Mouse (Mus musculus) 3134 (cell line): ENCODE measurements at regions not wholly inside any gene's neighbourhood (a gene's known extent, or its start where the extent isn't known, plus 50 kb on each side); places are given as distances from the start of the nearest gene placed in this dataset.

ENCODE experiments used
- DNase-seq: peaks from one replicate; pipeline ENCODE4 v3.0.0-alpha.2; 2011; ENCODE audit warnings: low spot score; ENCODE audit not compliant: insufficient read length; ENCODE audit errors: extremely low read depth

DNA sequence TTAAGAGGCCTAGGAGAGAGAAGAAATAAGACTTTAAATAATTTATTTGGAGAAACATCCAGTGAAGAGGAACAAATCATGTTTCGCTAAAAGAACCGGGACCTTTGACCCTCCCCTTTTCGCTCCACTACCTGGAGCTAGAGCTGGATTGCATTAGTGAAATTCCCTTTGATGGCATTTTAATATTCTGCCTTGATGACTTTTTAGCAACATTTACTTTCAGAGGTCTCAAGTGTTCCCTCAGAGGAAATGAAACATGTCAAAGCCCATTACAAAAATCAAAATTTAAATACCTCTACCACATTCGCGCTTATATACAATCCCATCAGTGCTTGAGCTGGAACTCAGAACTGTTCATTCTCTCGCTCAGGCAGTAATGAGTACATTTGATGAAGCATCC, 297.0 kb upstream of the Gm10295 start:
- no peak for DNase-seq

DNA sequence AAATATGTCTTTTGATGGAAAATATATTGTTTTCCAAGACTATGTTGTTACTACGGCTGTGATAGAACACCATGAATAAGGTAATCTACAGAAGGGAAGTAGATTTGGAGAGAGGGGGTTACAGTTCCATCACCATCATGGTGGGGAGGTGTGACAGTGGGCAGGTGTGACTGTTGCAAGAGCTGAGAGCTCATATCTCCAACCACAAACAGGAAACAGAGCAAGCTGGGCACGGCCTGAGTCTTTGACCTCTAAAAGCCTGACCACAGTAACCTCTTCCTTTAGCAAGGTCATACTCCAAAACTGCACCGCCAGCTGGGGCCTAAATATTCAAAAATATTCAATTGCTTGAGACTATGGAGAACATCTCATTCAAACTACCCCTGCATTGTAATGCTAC, 295.7 kb upstream of the Gm10295 start:
- no peak for DNase-seq

DNA sequence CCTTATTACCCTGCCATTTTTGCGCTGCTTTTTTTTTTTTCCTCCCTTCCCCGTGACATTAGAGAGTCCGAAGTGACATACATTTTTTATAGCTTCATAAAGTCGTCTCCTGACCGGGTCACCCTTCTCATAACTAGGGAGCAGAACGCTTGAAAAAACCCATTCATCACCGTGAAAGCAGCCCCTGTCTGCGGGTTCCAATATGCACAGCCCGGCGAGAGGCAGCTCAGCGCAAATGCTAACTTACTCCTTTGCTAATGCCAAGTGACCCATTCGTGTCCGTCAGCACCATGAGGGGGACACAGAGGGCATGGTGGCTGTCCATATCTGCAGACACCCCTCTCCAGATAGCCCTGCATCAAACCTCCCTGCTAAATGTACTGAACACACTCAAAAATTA, 271.8 kb upstream of the Gm10295 start:
- DNase-seq: no peak

DNA sequence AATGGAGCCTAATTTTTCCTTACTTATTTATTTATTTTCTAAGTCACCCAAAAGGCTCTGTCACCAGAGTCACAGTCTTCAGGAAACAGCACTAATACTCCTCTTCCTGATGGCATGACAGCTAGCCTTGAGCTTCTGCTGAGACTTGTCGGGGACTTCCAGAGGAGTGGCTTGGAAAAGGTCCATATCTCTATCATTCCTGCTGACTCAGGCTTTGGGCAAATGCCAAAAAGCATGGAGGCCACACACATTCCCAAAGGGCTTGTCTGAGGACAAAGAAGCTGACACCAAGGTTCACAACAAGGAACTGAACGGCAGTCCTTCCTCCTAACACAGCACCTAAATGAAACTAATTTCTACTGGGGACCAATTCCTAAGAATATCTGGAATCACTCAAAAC, 251.9 kb upstream of the Gm10295 start:
- DNase-seq: no peak

DNA sequence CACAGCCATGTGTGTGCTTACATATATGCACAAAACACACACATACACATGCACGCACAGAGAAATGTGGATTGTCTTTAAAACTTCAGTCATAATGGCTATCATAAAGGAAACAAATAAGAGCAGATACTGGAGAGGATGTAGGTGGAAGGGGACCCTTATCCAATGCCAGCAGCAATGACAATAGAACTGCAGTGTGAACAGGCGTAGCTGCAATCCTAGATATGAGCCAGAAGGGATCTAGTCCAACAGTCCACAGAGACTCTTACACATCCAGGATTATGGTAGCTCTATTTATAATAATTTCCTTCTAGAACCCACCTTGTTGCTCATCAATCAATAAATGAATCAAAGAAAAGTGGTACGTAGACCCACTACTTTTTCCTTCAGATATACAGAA, 245.5 kb upstream of the Gm10295 start:
- DNase-seq: no peak

DNA sequence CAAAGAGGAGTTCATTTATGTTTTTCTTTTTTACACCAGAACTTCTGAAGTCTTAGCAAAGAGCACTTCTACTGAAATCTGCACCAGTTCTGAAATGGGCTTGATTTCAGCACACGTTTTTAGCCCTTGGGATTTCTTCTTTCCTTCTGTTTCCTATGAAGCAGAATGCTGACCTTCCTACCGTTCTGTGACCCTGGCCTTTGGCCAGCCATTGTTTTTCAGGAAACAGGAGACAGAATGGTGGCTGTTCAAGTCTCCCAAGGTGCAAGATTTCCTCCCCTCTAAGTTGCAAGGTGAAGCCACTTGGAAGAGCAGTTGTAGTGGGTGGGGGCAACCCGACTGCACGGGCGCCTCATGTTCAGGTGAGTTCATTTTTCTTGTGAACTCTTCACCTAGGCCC, 236.3 kb upstream of the Gm10295 start:
- DNase-seq: no peak

DNA sequence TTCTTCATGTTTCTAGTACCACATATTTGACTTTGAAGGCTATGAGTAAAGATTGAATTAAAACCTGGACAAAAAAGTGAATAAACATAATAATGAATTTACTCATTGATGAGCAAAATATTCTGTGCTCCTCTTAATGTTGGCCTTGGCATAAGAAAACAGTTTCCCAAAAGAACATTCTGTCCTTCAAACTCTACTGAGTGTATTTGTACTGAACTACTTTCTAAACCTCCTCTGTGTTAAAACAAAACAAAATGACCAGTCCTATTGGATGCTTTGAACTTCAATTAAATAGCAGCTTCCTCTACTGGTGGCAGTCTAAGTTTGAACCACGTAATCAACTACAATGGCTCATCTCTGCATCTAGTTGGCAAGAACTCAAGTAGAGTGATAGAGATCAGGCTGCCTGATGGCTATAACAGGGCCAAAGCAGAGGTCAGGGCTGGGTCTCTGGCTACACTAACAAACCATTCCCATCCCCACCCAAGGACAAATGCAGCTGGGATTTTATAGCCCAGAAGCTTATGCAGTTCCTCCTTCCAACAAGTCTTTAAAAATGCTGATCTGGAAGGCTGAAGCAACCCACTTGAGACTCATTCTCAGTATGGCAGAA, 232.3 kb upstream of the Gm10295 start:
- DNase-seq: no peak

DNA sequence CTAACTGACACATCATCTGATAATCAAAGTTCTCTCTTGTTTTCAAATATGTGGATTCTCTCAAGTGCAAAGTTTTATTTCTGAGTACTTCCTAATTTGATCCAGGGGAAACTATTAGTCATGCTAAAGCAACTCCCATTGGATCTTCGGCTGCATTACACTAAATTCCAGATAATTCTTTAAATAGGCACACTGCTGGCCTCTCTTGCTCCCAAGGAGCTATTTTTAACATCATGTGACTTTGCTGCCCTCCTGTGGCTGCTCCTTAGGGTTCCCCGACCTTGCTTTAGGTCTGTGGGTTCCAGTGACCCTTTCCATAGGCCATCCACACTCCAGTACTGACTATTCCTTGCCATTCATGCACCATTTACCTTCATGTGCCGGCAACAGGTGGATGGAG, 230.5 kb upstream of the Gm10295 start:
- no peak for DNase-seq

DNA sequence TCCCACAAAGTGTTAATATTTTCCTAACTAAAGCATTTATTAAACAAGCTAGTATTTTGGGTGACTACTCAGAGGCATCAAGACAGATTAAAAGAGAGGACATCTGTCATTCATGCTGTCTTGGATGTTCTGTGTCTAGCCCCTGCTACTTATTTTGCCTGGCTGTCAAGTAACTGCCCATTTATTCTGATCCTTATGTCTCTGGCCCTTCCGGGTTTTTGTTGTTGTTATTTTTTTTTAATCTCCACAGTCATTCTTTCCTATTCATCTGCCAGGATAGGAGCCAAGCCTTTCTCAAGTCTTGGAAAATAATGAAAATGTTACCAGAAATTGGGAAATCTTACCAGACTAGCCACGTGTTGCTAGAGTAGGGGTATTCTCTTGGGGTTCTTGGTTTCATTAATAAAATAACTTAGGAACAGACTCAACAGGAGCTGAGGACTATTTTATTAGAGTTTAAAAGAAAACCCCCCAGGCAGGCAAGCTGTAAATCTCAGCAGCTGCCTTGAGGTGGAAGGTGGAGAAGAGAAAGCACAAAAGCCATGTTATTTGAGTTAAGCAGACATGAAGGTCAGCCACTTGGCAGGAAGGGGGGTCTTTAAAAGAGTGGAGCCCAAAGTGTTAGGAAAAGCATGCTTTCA, 209.1 kb upstream of the Gm10295 start:
- no peak for DNase-seq

DNA sequence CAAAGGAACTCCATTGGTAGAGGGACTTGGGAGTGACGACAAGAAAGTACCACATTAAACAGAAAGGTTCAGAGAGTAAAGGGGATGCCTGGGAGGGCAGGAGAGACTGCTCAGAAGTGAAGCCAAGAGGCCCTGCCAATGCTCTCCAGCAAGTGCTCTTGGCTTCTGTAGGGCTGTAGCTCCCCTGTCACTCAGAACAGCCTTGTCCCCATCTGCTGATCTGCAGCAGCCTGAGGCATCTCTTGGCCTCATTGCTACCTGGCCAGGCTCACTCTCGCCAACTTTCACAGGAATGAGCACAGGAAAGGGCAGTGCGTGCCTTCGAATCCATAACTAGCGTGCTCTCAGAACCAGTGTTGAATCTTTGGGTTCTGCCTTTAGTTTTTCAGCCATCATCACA, 205.2 kb upstream of the Gm10295 start:
- no peak for DNase-seq

DNA sequence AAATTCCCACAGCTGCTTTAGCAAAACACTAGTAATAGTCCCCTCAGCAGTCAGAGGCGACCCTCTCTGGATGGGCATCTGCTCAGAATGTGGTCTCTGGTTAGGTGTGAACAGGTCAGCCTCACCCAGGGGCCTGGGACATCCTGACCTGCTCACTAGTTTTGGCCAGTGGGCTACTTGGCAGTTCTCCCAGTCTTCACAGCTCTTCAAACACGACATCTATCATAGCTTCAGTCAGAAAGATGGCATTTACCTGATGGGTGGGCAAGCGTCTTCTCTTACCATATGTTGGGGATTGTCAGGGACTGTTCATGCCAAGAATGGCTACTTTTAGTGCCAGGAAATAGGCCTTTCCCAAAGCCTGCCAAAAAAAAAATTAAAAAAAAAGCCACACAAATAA, 204.2 kb upstream of the Gm10295 start:
- no peak for DNase-seq

DNA sequence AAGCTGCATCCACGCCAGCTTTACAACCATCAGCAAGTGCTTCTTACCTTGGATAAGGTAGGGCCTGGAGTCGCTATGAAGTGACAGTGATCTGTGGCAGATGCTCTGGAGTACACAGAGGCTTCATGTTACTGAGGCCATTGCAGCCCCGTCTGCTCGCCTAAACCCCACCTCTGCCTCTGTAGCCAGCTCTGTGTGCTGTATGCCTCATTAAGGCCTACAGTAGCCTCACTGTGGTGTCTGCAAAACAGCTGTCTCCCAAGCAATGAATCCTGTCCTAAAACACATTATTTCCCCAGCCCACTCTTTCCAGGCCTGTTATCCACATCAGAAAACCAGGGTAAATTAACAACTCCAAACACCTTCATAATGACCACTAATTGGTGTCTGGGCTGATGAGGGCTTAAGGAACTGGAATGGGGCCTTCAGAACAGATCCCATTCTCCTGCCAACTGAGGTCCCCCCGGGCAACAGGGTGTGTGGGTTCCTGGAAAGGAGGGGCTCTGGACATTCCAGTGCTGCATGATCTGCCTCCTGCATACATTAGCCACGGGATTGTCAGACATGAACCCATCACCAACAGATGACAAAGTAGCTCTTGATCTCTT, 195.4 kb upstream of the Gm10295 start:
- no peak for DNase-seq

DNA sequence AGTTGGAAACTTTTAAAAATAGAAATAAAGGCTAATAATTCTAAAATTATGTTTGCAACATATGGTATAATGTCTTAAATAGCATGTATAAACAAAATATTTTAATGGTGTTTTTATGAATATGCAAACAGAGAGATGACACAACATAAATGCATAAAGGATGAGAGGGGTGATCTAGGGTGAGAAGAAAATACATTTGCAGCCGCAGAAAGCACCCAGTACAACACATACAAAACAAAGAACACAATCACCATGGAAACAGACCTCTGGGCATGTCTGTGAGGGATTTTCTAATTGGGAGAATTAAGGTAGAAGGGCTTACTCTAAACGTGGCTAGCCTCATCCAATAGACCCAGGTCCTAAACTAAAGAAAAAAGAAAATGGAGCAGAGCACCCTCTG, 190.2 kb upstream of the Gm10295 start:
- DNase-seq: no peak

DNA sequence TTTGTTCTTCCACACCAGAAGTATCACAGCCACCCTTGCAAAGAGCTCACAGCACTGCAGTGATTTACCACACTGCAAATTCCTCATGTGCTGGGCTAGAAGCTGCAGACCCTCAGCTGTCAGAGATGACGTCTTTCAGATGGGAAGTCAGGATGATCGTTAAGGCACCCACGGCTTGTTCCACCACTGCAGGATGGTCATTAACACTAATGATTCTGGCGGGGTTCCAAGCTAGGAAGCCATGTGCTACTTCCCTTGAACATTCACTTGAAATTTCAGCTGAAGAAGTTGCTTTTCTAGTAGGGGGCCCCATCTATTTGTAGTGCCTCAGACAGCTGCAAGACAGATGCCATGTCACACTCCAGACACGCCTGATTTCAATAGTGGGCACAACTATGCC, 181.8 kb upstream of the Gm10295 start:
- no peak for DNase-seq

DNA sequence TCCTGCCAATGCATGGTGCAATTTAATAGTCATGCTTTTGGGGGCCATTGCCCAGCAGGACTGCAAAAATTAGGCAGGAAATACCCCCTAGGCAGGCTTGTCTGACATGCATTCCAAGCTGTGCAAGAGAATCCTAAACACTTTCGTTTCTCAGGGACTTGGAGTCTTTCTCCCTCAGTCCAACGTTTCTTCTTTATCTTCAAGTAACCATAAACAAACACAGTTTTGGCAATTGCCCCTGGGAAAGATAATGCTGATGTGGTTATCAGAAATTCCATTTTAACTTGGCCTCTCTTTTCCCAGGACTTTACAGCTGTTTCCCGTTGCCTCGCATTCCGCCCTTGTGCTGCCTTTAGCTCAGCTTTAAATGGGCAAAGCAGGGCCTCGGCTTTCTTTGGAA, 180.2 kb upstream of the Gm10295 start:
- DNase-seq: no peak

DNA sequence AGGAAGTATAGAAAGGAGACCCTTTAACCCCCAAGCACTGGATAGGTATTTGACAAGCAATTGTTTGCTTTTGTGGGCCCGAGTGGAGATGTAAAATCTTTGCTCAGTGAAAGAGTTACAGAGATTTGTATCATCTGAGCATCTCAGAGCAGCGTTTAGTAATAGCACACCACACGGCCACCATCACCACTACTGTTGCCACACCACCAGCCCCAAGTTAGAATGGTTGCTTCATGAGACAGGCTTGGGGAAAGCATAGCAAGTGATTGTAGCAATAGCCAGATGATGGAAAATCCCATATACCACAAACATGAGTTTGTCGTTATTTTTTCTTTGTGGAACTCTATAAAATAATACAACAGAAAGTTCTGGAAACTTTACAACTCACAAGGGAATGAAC, 179.6 kb upstream of the Gm10295 start:
- DNase-seq: no peak

DNA sequence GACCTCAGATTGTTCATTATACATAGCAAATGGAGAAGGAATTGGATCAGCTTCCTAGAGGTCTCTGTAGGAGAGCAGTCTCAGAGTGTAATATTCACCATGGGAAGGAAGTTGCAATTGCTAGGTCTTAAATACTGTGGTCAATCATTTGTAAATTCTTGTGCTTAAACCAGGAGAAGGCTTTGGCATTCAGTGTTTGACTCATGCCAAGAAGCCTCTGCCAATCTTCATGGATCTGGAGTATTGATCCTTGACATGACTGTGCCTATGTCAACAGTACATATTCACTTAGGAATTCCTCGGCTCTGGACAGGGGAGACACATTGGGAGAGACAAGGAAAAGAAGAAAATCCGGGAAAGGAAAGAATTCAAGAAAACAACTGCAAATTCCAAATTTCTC, 174.9 kb upstream of the Gm10295 start:
- no peak for DNase-seq

DNA sequence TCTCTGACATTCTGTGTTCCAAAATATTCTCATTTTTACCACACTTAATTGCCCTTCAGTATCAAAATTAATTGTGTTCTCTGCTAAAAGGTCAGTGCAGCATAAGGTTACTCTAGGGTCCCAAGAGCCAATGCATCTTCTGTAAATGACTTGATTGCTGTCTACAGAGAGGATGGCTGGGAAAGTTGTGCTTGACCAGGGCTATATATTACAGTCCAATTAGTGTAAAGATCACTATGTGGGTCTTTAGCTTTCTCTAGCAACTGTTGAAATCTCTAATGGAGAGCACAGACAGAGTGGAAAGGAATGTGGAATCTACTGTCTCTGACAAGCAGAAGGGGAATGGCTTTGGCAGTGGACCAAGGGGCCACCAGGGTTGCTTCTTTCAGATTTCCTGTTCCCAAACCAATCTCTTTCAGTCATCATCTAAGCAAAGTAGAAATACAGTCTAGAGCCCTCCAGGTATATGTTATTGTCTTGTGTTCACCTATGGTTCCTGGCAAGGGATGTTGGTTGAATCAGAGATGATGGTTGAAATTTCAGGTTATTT, 173.4 kb upstream of the Gm10295 start:
- no peak for DNase-seq

DNA sequence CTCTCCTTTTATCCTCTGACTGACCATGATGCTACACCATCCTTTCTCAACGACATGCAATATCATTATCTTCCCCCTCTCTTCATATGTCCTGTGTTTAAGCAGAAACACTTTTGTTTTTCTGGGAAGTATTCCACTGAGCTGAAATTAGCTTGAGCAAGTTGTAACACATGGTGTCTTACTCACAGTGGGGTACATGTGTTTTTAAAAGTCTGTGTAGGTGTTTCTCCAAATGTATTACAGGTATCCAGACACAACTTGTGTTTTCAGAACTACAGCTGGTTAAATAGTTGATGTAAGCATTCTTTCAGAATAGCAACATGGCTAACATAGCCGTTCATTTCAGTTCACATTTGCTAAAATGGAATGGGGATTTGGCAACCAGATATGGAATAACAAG, 172.8 kb upstream of the Gm10295 start:
- DNase-seq: no peak

DNA sequence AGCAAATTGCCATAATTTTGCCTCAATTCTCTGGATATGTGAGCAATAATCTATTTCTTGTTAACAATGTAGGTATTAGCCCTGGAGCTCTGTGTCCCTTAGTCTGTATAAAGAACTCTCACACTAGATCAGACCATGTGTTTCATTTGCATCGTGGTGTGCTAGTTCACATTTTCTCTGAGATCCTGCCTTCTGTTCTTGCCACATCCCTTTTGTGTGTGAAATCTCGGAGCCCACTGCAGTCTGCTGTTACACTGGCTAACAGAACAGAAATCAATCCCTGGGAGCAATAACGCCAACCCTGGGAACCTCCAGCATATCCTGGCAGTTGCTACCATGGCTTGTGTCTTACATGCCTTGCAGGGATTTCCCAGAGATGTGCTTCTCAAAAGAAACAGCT, 156.1 kb upstream of the Gm10295 start:
- no peak for DNase-seq

DNA sequence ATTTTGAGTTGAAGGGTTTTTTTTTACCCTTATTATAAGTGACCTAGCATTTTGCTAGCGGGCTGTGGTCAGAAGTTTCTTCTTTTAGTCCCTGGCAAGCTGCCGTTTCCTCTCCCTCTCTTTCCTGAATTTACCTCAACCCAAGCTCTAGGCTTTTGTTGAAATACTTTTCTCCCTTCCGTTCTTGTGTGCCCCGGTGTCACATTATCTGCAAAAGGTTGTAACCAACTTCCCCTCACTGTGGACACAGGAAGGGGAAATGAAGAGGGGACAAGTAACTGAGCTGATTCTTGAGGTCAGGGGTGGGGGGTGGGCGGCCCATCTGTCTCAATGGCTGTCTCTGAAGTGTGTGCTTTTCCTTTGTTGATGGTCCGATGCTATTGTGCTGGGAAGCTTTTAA, 149.4 kb upstream of the Gm10295 start:
- DNase-seq: no peak

DNA sequence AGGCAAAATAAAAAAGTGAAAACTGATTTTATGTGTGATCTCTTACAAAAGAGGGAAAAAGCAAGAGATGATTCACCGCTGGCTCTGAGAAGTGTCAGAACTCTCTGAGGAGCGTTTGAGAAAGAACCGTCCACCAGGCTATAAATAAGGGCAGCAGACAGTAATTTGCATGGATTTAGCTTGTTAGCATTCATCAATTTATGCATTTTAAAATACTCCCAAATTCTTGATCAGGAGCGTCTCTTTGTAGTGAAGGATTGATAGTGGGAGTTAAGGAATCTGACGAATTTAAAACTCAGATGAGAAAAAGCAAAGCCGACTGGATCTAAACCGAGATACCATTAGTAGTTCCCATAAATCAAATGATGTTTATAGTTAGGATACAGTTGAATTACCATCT, 146.8 kb upstream of the Gm10295 start:
- no peak for DNase-seq
